Mouse (Mus musculus) B cell, adult 67 days (primary cell): ENCODE measurements around the gene Pbld1. TPM values are rescaled to one million over a fixed set of nuclear protein-coding genes. Genes with fewer than 3 reads are reported as not detected.

Source experiments
- total RNA-seq, 2 experiments: library from RNA; stranded (reverse); gene quantifications; 4 replicates each; pipeline ENCODE4 v1.2.4; 2023

Gene Pbld1
- total RNA-seq: under 1 TPM; 0.30 to 0.44 TPM

GRCm38 (mm10) chr10:63059862-63060261, at the start of gene Pbld1:
Pbld1 (plus strand) TSS chr10:63060162.

DNA sequence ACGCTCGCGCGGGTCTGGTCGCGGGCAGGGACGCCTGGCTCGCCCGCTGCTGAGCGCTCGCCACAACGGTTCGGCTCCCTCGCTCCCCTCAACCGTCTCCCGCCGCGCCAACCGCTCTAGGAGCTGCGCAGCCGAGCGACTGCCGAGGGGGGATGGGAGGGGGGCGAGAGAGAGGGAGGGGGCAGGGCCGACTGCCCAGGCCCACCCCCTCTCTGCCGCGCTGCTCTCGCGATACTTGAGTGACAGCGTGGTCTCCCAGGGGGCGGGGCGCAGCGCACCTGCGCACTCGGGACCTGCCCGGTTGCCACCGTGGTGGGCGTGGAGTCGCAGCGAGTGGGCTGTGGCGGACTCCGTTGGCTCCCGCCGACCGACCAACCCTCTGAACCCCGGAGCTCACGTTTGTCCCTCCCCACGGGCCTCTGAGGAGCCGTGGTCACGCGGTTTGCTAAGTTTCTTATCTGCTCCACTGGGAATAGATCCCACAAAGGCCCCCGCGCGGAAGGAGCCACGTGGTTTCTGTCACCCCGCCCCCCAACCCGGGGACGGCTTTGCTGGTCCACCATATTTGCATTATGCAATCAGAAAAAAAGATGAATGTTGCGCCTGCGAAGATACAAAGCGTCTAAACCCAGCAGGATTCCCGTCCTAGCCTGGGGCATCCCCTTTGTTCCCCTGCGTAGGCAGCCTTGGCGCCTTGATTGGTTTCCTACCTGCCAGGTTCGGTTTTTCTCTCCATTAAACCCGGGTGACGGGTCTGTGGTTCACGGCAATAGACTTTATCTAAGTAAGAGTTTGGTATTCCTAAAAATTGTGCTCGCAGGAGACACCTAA, 36.0 kb upstream of the Pbld1 start, which contains the start of the genes Hnrnph3 and Pbld2:
Gene Hnrnph3, minus strand, starts transcription at position 469 of the 831 bp plus-strand sequence.
Gene Pbld2, plus strand, starts transcription at position 567 of the 831 bp plus-strand sequence.

GRCm38 (mm10) chr10:63099521-63099920, 39.6 kb downstream of the Pbld1 start, which contains the start of gene Atoh7:
Atoh7 (plus strand) TSS chr10:63099651.

Other genes starting within 250 kb of the Pbld1 start
- 1 to 10 TPM; 8.2 to 8.4 TPM for gene Tet1, start 151.2 kb upstream of the Pbld1 start, total RNA-seq
- gene Slc25a16, start 139.5 kb upstream of the Pbld1 start, total RNA-seq: 10 to 100 TPM; 11.9 to 16.9 TPM
- 1 to 10 TPM; 2.4 to 2.9 TPM for gene Dna2, start 113.1 kb upstream of the Pbld1 start, total RNA-seq
- 10 to 100 TPM; 39.3 to 41.5 TPM for gene Rufy2, start 79.9 kb upstream of the Pbld1 start, total RNA-seq
- gene Hnrnph3, start 35.9 kb upstream of the Pbld1 start, total RNA-seq: 100 to 1,000 TPM; 118 to 135 TPM
- gene Pbld2, start 35.8 kb upstream of the Pbld1 start, total RNA-seq: 1 to 10 TPM; 1.1 to 1.3 TPM
- gene Atoh7, start 39.5 kb downstream of the Pbld1 start, total RNA-seq: not detected
- gene Mypn, start 143.8 kb downstream of the Pbld1 start, total RNA-seq: not detected
- 100 to 1,000 TPM; 243 to 272 TPM for gene Herc4, start 183.6 kb downstream of the Pbld1 start, total RNA-seq